Mouse (Mus musculus) lung, postnatal 0 days (tissue): ENCODE measurements at regions not wholly inside any gene's neighbourhood (a gene's known extent, or its start where the extent isn't known, plus 50 kb on each side); places are given as distances from the start of the nearest gene placed in this dataset.

Experiments used
- CTCF ChIP-seq: IDR thresholded peaks from 2 replicates; pipeline ENCODE4 v1.5.1; 2016; ENCODE audit warnings: antibody characterized with exemption, mild to moderate bottlenecking
- EP300 ChIP-seq: IDR thresholded peaks from 2 replicates; pipeline ENCODE4 v1.6.1; 2016; ENCODE audit warnings: antibody characterized with exemption, mild to moderate bottlenecking, control low read depth

- TF ChIP-seq CTCF, result no peak
- no peak for TF ChIP-seq EP300
Observed at GRCm38 (mm10) chr11:65629320-65629719, 158.8 kb downstream of the Map2k4 start.
